Mouse (Mus musculus) CD4-positive, CD25-positive, alpha-beta regulatory T cell (primary cell): ENCODE measurements around the gene Tdpoz1. TPM values are rescaled to one million over a fixed set of nuclear protein-coding genes. Genes with fewer than 3 reads are reported as not detected.

Experiments used
- polyA plus RNA-seq: library from polyadenylated mRNA; unstranded; fragments of 100-300 nt; shearing (Covaris generic); gene quantifications from one replicate; pipeline ENCODE4 v1.2.1, GENCODE M21; 2017

Tdpoz1 gene
- polyA plus RNA-seq: not detected

GRCm38 (mm10) chr3:93676210-93676609 lies at the start of gene Tdpoz1:
Gene Tdpoz1 (minus strand): TSS chr3:93676310.

GRCm38 (mm10) chr3:93692970-93693369 lies 16.9 kb upstream of the Tdpoz1 start, which contains the start of gene Gm37596:
Gene Gm37596 (minus strand): TSS chr3:93693070.

GRCm38 (mm10) chr3:93652586-93652985 lies 23.5 kb downstream of the Tdpoz1 start, which contains the start of gene Tdpoz2:
Gene Tdpoz2 (minus strand): TSS chr3:93652686.

Other genes with a start within 250 kb of the Tdpoz1 start
- 0.02 TPM for gene Tchh, start 234.0 kb downstream of the Tdpoz1 start, polyA plus RNA-seq
- gene Tchhl1, start 207.6 kb downstream of the Tdpoz1 start, polyA plus RNA-seq: not detected
- gene S100a11, start 155.8 kb downstream of the Tdpoz1 start, polyA plus RNA-seq: 396 TPM
- gene S100a10, start 121.2 kb downstream of the Tdpoz1 start, polyA plus RNA-seq: 882 TPM
- gene Tdpoz2, start 23.6 kb downstream of the Tdpoz1 start, polyA plus RNA-seq: not detected
- gene Gm37596, start 16.8 kb upstream of the Tdpoz1 start, polyA plus RNA-seq: not detected
- gene Gm5773, start 96.7 kb upstream of the Tdpoz1 start, polyA plus RNA-seq: not detected
- gene Tdpoz4, start 120.1 kb upstream of the Tdpoz1 start, polyA plus RNA-seq: 0.23 TPM
- not detected for gene Tdpoz3, start 149.7 kb upstream of the Tdpoz1 start, polyA plus RNA-seq